Mouse (Mus musculus) heart, embryonic 16.5 days (tissue): ENCODE results near the gene Myh14. TPM values are rescaled to one million over a fixed set of nuclear protein-coding genes. Genes with fewer than 3 reads are reported as not detected.

ENCODE experiments used
- ATAC-seq: fragments of 200-750 bp; cut with Nextera tagmentation; replicated peaks from 2 replicates; pipeline ENCODE4 v1.8.0; 2017; ENCODE audit warnings: moderate number of reproducible peaks; ENCODE audit not compliant: insufficient read depth, low FRiP score; ENCODE audit errors: extremely low read depth
- H3K27ac ChIP-seq: fragments of 300-500 bp; sonication (generic); 2 replicates; pipeline ENCODE4 v1.5.1; 2014; ENCODE audit warnings: mild to moderate bottlenecking, low read length, control low read depth, moderate library complexity
- H3K27me3 ChIP-seq: fragments of 300-500 bp; sonication (generic); 2 replicates; pipeline ENCODE4 v1.6.1; 2014; ENCODE audit warnings: low read length, mixed read lengths; ENCODE audit not compliant: control insufficient read depth, insufficient read depth
- H3K36me3 ChIP-seq: fragments of 300-500 bp; sonication (generic); 2 replicates; pipeline ENCODE4 v1.6.1; 2014; ENCODE audit not compliant: control insufficient read depth, insufficient read depth
- H3K4me1 ChIP-seq: fragments of 300-500 bp; sonication (generic); 2 replicates; pipeline ENCODE4 v1.6.1; 2014; ENCODE audit warnings: low read length, mixed read lengths; ENCODE audit not compliant: control insufficient read depth, insufficient read depth
- H3K4me2 ChIP-seq: fragments of 300-500 bp; sonication (generic); 2 replicates; pipeline ENCODE4 v1.6.1; 2014; ENCODE audit warnings: low read depth, mild to moderate bottlenecking, control low read depth, low read length
- H3K4me3 ChIP-seq: fragments of 300-500 bp; sonication (generic); 2 replicates; pipeline ENCODE4 v1.5.1; 2014; ENCODE audit warnings: mild to moderate bottlenecking, control low read depth, low read length
- H3K9ac ChIP-seq: fragments of 300-500 bp; sonication (generic); 2 replicates; pipeline ENCODE4 v1.6.1; 2014; ENCODE audit warnings: low read length, control low read depth
- H3K9me3 ChIP-seq: fragments of 300-500 bp; sonication (generic); replicated peaks from 2 replicates; pipeline ENCODE4 v1.6.1; 2016; ENCODE audit warnings: low read length; ENCODE audit not compliant: control insufficient read depth
- WGBS: fragments of 180-500 bp; shearing (Covaris S2); extraction: QIAGEN DNeasy Blood & Tissue Kit; methylation state at CpG from one replicate; pipeline ENCODE4 v1.1.7; 2014; 5-methylcytosine and 5-hydroxymethylcytosine counted together
- polyA plus RNA-seq: library from polyadenylated mRNA; unstranded; fragments of >200 nt; fragmentation: Nextera tagmentation; extraction: Ambion mirVana; gene quantifications from 2 replicates; pipeline ENCODE4 v1.2.1, GENCODE M21; 2015

Gene Myh14
- polyA plus RNA-seq, 1 experiment from 2014 or later, result 1.5 TPM

DNA sequence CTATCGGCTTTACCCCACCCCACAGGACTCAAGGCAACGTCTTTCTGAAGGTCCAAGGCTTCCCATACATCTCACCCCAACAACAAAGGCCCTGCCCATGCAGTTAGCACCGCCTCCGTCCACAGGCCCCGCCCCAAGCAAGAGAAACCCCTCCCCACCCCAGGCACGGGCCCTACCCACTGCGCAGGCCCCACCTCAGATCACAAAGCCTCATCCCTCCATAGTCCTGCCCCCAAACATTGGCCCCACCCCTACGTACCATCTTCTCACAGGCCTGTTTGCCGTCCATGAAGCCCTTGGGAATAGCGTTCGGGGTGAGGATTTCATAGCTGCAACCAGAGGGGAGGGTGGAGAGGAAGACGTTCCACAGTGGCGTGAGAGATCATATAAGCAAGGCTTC is 38.0 kb downstream of the Myh14 start:
- H3K27me3 ChIP-seq, result peaks cover 28% of the 10 kb centered on the region
- H3K36me3 ChIP-seq, result no peaks in the 10 kb centered on the region
- WGBS, result 25% methylated on average over 13 of the region's 13 CpGs
- H3K27ac ChIP-seq, result no peak overlapping the region
- H3K9me3 ChIP-seq, result no peaks in the 10 kb centered on the region
- no peak overlapping the region for H3K9ac ChIP-seq
- ATAC-seq, result no peak
- H3K4me3 ChIP-seq, result no peak overlapping the region
- H3K4me2 ChIP-seq, result no peak overlapping the region
- no peaks in the 10 kb centered on the region for H3K4me1 ChIP-seq

DNA sequence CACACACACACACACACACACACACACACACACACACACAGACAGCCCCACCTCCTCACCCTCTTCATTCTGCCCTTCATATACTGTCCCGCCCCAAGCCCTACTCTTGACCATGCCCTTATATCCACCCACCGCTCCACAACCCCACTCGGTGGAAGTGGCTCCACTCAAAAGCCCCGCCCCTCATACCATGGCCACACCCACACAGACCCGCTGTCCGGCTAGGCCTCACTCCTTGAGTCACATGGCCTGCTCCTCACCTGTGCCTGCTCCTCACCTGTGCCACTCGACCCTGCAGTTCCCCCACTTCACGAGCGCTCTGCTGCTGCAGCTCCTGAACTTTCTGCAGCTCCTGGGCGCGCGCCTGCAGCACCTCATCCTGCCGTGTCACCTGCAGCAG is 40.2 kb downstream of the Myh14 start:
- no peaks in the 10 kb centered on the region for H3K4me1 ChIP-seq
- H3K9me3 ChIP-seq, result no peaks in the 10 kb centered on the region
- peaks cover 28% of the 10 kb centered on the region for H3K27me3 ChIP-seq
- 61% methylated on average over 13 of the region's 13 CpGs for WGBS
- H3K4me2 ChIP-seq, result no peak overlapping the region
- no peak for ATAC-seq
- no peak overlapping the region for H3K9ac ChIP-seq
- H3K27ac ChIP-seq, result no peak overlapping the region
- no peak overlapping the region for H3K4me3 ChIP-seq
- no peaks in the 10 kb centered on the region for H3K36me3 ChIP-seq

DNA sequence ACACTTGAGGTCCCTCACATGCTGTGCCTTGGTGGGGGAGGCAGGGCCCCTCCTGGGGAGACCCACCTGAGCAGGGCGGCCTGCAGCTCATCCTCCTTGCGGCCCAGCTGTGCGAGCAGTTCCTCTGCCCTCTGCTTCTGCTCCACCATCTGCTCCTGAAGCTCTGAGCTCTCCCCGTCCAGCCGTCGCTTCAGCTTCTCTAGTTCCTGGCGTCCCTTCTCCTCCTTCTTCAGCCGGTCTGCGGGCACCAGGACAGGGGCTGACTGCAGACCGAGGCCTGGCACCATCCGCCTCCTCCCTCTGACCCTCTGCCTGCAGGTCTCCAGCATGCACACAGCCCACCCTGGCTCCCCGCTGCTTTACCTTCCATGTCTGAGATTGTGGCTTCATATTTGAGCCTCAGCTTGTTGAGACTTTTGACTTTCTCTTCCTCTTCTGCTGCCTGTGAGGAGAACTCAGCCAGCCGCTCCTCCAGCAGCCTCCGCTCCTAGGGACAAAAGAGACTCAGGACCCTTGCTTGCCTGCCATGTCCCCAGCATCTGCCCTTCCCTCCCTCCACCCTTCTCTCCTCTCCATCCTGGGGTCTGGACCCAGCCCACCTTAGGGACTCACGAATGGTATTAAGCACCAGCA is 42.1 kb downstream of the Myh14 start:
- no peak overlapping the region for H3K4me3 ChIP-seq
- H3K4me1 ChIP-seq, result no peaks in the 10 kb centered on the region
- no peaks in the 10 kb centered on the region for H3K9me3 ChIP-seq
- H3K4me2 ChIP-seq, result no peak overlapping the region
- no peak overlapping the region for H3K9ac ChIP-seq
- H3K27me3 ChIP-seq, result peaks cover 17% of the 10 kb centered on the region
- no peak overlapping the region for H3K27ac ChIP-seq
- H3K36me3 ChIP-seq, result no peaks in the 10 kb centered on the region
- no peak for ATAC-seq
- 80% methylated on average over 15 of the region's 15 CpGs for WGBS

DNA sequence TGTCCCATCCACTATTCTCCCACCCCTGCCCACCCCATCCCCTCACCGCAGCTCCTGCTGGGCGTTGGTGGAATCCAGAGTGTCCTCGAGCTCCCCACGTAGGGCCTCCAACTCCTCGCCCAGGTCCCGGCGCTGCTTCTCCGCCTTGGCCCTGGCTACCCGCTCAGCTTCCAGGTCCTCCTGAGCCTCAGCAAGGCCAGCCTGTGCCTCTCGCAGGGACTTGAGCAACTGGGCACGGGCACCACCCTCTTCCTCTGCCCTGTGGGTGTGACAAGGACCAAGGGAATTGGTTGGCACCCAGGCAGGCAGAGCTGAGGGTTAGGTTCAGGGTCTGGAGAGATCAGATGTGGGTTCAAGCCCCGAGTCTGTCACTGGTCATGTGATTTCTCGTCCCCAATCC is 43.7 kb downstream of the Myh14 start:
- ATAC-seq, result no peak
- Histone ChIP-seq H3K4me2 (no peak overlapping the region), H3K9ac (no peak overlapping the region), H3K4me3 (no peak overlapping the region), H3K27me3 (peaks cover 2% of the 10 kb centered on the region; the same call in 1 of the 2 replicates), H3K36me3 (no peaks in the 10 kb centered on the region), H3K4me1 (no peaks in the 10 kb centered on the region), H3K27ac (no peak overlapping the region), H3K9me3 (0 out of 2 replicates have a peak, but pooled peaks cover 3% of the 10 kb centered on the region)
- WGBS, result 82% methylated on average over 13 of the region's 13 CpGs

DNA sequence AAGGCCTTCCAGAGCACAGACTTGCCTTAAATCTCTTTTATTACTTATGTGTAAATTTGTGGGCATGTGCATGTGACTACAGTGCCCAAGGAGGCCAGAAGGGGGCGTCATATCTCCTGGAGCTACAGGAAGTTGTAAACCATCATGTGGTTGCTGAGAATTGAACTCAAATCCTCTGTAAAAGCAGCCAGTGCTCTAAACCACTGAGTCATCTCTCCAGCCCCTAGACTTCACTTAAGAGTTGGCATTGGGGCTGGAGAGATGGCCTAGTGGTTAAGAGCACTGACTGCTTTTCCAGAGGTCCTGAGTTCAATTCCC is 44.6 kb downstream of the Myh14 start:
- Histone ChIP-seq H3K4me3 (no peak overlapping the region), H3K4me1 (no peaks in the 10 kb centered on the region), H3K9ac (no peak overlapping the region), H3K4me2 (no peak overlapping the region), H3K27ac (no peak overlapping the region), H3K36me3 (no peaks in the 10 kb centered on the region), H3K9me3 (0 out of 2 replicates have a peak, but pooled peaks cover 3% of the 10 kb centered on the region), H3K27me3 (no peaks in the 10 kb centered on the region)
- 41% methylated on average over 1 of the region's 1 CpGs for WGBS
- no peak for ATAC-seq

DNA sequence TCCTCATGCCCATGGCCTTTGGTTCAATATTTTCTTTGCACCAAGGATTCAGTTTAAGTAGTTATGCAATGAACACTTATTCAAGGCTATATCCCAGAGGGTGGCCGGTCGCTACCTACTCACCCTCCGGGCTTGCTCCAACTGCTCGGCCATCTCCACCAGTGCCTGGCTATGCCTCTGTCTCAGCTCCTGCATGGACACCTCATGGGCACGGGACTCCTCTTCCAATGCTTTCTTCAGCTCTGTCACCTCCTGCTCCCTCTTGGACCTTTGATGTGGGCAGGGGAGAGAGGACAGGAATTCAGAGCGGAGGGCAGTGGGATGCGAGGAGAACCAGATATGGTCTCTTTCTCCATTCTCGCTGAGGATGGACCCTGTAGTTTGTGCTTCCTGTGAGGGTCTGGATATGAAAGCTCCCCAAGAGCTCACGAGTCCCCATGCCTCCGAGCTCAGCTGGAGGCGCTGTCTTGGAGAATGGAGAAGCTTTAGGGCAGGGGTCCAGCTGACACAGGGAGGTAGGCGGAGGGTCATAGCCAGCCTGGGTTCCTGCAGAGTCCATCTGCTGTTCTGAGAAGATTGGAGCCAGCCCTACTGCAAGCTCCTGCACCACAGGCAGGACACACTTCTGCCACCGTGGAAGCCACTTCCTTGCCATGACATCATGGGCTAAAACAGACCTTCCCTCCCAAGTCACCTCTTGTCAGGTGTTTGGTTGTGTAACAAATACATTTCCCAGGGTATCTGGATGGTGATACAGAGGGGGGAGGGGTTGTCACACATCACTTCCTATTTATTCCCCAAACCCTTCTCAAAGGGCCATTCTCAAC is 45.2 kb downstream of the Myh14 start:
- 77% methylated on average over 13 of the region's 13 CpGs for WGBS

DNA sequence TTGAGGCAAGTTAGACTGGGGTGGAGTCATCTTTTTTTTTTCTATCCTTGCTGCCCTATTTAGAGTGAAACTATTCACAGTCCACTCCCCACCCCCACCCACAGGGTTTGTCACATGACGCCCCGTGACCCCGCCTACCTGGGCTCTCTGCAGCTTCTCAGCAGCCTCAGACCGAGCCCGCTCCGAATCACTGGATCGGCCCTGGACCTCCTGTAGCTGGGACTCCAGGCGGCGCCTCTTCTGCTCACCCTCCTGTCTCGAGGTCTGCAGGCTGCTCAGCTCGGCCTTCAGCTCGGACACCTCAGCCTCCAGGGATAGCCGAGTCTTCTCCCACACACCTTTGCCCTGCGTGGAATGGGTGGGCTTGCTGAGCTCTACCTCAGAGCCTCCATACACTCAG is 45.8 kb downstream of the Myh14 start:
- Histone ChIP-seq H3K9me3 (0 out of 2 replicates have a peak, but pooled peaks cover 3% of the 10 kb centered on the region), H3K4me1 (no peaks in the 10 kb centered on the region), H3K36me3 (no peaks in the 10 kb centered on the region), H3K27ac (no peak overlapping the region), H3K4me3 (no peak overlapping the region), H3K9ac (no peak overlapping the region), H3K27me3 (no peaks in the 10 kb centered on the region), H3K4me2 (no peak overlapping the region)
- no peak for ATAC-seq
- 61% methylated on average over 14 of the region's 14 CpGs for WGBS

More for the DNA sequence above, 45.2 kb downstream of the Myh14 start:
- Histone ChIP-seq H3K9me3 (0 out of 2 replicates have a peak, but pooled peaks cover 3% of the 10 kb centered on the region), H3K4me2 (no peak overlapping the region), H3K36me3 (no peaks in the 10 kb centered on the region), H3K27ac (no peak overlapping the region), H3K9ac (no peak overlapping the region), H3K27me3 (no peaks in the 10 kb centered on the region), H3K4me1 (no peaks in the 10 kb centered on the region), H3K4me3 (no peak overlapping the region)
- ATAC-seq, result no peak

DNA sequence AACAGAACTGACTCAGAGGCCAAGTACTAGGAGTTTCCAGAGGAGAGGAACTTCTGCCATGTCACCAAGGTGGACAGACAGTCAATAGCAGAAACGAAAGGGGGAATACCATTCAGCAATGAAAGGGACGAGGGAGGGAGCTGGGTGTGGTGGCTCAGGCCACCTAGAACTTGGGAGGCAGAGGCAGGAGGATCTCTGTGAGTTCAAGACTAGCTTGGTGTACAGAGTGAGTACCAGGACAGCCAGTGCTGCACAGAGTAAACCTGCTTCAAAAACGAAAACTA is 46.2 kb downstream of the Myh14 start:
- ATAC-seq, result no peak
- Histone ChIP-seq H3K9me3 (0 out of 2 replicates have a peak, but pooled peaks cover 3% of the 10 kb centered on the region), H3K27me3 (no peaks in the 10 kb centered on the region), H3K9ac (no peak overlapping the region), H3K36me3 (no peaks in the 10 kb centered on the region), H3K4me2 (no peak overlapping the region), H3K4me1 (no peaks in the 10 kb centered on the region), H3K27ac (no peak overlapping the region), H3K4me3 (no peak overlapping the region)
- 70% methylated on average over 3 of the region's 3 CpGs for WGBS

DNA sequence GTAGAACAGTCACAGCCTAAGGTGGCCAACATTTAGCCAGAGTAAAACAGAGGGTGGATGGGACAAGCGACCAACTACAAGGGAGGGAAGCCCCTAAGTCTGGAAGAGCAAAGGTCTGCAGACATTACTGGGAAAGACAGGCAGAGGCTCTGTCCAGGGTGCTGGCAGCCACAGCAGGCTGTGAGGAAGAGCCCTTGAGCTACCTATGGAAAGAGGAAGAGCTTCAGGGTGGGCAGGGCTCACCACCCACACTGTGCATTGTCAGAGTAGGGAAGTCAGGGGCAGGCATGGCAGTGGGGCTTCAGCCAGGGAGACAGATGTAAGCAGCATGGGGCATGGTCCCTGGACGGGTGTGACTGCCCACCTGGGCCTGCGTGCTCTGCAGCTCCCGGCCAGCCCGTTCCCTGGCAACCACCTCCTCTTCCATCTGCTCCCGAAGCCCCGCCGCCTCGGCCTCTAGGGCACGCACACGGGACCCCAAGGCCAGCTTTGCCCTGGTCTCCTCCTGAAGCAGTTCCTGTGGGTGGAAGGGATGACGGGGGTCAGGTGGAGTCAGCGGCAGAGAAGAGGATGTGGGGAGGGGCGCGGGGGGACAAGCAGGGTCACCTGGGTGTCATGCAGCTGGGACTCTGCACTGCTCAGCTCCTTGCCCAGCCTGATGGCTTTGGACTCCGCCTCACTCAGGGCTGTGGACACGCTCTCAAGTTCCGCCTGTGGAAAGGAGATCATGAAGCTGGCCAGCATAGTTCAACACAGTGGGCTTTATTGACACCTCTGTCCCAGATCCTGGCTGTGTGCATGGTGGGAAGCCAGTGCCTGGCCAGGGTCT is 46.7 kb downstream of the Myh14 start:
- ATAC-seq, result no peak
- Histone ChIP-seq H3K4me3 (no peak overlapping the region), H3K9me3 (0 out of 2 replicates have a peak, but pooled peaks cover 3% of the 10 kb centered on the region), H3K9ac (no peak overlapping the region), H3K4me1 (no peaks in the 10 kb centered on the region), H3K27me3 (no peaks in the 10 kb centered on the region), H3K36me3 (no peaks in the 10 kb centered on the region), H3K4me2 (no peak overlapping the region), H3K27ac (no peak overlapping the region)
- WGBS, result 37% methylated on average over 18 of the region's 18 CpGs
